Mouse (Mus musculus): Measurements from ENCODE around the gene Scg5.

Gene Scg5

DNA sequence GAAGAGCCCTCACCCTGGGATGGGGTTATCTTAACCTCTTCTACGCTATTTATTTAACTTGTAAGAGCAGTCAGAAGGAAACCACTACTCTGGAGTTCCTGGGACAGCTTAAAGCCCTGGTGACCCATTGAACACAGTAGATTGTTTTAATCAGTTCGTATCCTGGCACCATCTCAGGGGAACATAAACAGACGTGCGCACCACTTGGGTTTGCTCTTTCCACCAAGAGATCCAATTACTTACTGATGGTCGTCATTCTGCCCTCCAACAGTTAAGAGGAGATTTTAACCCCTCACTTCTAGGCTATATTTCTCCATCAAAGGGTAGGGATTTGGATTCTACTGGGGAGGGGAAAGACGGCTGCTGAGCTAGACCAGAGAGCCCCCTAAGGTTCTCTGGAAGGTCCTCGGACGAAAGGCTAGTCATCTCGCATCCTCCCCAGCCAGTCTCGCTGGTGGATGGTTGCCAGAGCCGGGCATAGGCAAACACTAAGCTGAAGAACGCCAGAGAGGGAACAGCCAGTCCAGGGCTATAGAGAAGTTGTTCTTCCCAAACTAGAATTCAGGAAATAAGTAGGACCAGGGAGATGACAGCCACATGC lies 71.9 kb downstream of the Scg5 start:
- no peak for DNase-seq (ENCODE audit: low spot score)

DNA sequence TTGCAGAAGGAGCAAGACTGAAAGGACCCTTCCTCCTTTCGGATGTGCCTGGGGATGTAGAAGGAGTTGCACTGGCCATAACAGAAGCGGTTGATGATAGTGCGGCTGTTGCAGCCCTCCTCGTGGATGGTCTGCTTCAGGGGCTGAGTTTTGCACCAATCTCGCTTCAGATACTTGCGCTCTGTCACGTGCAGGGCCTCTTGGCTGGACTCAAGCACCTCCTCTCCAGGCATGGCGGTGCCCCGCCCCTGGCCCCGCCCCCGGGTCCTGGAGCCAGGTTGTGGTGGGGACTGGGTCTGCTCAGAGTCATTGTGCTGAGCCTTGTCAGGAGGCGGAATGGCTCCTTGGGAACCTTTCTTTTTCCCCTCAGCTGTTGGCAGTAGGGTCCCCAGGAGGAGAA lies 79.2 kb downstream of the Scg5 start:
- DNase-seq (ENCODE audit: low spot score) = no peak

DNA sequence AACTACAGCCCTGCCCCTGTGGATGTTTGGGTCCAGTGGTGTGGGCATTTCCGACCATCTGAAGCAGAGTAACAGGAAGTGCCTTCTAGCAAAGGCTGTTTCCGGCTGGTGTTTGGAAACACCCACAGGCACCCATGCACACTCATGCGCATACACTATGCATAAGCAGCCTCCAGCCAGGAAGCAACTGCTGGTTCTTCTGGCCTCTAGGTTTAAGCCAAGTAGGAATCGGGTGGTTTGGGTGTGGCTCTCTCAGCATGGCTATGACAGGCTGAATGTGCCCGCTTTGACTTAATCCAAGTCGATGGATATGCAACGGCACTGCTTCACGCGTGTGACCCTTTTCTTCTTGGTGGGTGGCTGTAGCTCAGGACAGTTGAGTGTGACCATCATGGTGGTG lies 79.6 kb downstream of the Scg5 start:
- DNase-seq (ENCODE audit: low spot score) = no peak

DNA sequence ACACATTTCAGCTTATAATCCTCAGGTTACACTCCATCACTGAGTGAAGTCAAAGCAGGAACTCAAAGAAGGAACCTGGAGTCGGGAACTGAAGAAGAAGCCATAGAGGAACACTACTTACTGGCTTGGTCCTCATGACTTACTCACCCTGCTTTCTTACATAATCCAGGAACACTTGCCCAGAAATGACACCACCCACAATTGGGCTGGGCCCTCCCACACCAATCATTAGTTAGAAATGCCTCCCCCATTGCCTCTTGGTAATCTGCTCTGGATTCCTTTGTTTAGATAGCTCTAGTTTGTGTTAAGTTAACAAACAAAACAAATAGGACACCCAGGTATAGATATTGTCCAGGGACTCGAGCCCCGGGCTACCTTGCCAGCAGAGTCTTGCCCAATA lies 100.3 kb downstream of the Scg5 start:
- DNase-seq (ENCODE audit: low spot score) = no peak
